11 mouse cellular contexts compared by ENCODE assay signal in the genomic region with DNA sequence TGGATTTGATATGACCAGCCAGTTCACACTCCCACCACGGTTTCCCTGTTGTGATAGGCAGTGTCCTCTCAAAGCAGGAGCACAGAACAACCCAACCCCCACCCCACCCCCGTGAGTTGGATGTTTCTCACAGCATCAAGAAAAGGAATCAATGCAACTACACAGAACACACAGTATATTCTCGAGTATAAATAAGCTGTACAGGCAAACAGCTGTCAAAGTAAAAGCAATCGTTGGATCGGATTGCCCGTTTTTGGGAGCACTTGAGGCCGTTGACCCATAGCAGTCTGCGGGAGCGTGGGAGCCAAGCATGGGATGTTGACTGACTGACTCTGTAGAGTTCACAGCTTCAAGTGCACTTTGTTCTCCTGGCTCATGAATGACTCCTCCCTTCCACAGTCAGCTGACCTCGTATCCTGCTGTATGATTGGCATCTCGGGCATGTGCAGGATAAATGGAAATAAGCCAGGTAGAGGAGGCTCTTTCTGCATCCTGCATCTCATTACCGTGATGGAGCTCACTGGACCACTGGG. TPM values are rescaled to one million over a fixed set of nuclear protein-coding genes. Genes with fewer than 3 reads are reported as not detected.
DNase-seq lines count a peak whose midpoint lies in the region; TF ChIP-seq lines count a peak whose summit lies in the region.
"Had no signal": no experiment of that assay in that cellular context is flagged by ENCODE, and none has a peak within 500 bp of the region (broad histone marks: within the 10 kb centered on the region; RNA-seq: fewer than 3 reads in every experiment).

No protein-coding gene starts in this region.

- peak; percentile 29 for DNase-seq in gastrocnemius, adult 2 months
- no peak for DNase-seq in gastrocnemius, adult 8-10 months (ENCODE audit: low spot score in 2 of 2)
- peak; percentile 69 for DNase-seq in kidney, adult 18-20 months
- DNase-seq in liver, adult 2 months (ENCODE audit: extremely low read depth, low read depth, low spot score): peak; percentile 99
- peak; percentile 34 for DNase-seq in lung, postnatal 14 days
- no peak for DNase-seq in left cerebral cortex, adult 2 months (ENCODE audit: extremely low spot score in 1 of 2, low spot score in 2 of 2)
- no peak for DNase-seq in cerebellum, postnatal 36 days
- no peak for DNase-seq in gastrocnemius, postnatal 4 days (ENCODE audit: low spot score in 2 of 2)
- DNase-seq: right cerebral cortex, postnatal 14 days had no signal

- no peak overlapping the region for H3K4me3 ChIP-seq in gastrocnemius, adult 2 months
- H3K4me3 ChIP-seq in liver, adult 2 months (ENCODE audit: insufficient read depth, low read depth, low read length): no peak overlapping the region
- H3K4me3 ChIP-seq in left cerebral cortex, adult 2 months: no peak overlapping the region
- H3K4me3 ChIP-seq: erythroblast, embryonic 14.5 days; midbrain, embryonic 12.5 days had no signal

- H3K79me2 ChIP-seq in liver, adult 2 months (ENCODE audit: control insufficient read depth, insufficient read depth, low read length): no peaks in the 10 kb centered on the region

- peak overlapping the region; percentile 39 for H3K27ac ChIP-seq in gastrocnemius, adult 2 months
- no peak overlapping the region for H3K27ac ChIP-seq in liver, adult 2 months (replicated peaks; ENCODE audit: insufficient read depth, low read depth, low read length)
- H3K27ac ChIP-seq in left cerebral cortex, adult 2 months: no peak overlapping the region

- no peak overlapping the region for H3K9ac ChIP-seq in liver, adult 2 months (ENCODE audit: low read depth, low read length)
- H3K9ac ChIP-seq: midbrain, embryonic 12.5 days had no signal

- H3K4me1 ChIP-seq in liver, adult 2 months (ENCODE audit: control insufficient read depth, insufficient read depth, low read length): peaks cover 4% of the 10 kb centered on the region

- TF ChIP-seq POLR2A in liver, adult 2 months (IDR thresholded peaks at IDR 0.05; ENCODE audit: extremely low read depth, insufficient read depth, low read length): no peak

- H3K27me3 ChIP-seq in liver, adult 2 months (ENCODE audit: control insufficient read depth, insufficient read depth, low read length): no peaks in the 10 kb centered on the region
- H3K27me3 ChIP-seq: midbrain, embryonic 12.5 days had no signal

- 18% methylated on average over 12 of the region's 12 CpGs for WGBS in liver, adult 2 months

- intact Hi-C loops in gastrocnemius, adult 2 months (cut with DNase I): no loop called here
- intact Hi-C loops in left cerebral cortex, adult 2 months (cut with DNase I): no loop called here

- TF ChIP-seq CTCF in gastrocnemius, adult 2 months (IDR thresholded peaks at IDR 0.05): no peak
- no peak for TF ChIP-seq CTCF in liver, adult 2 months (IDR thresholded peaks at IDR 0.05; ENCODE audit: low read depth, low read length)
- no peak for TF ChIP-seq CTCF in left cerebral cortex, adult 2 months (IDR thresholded peaks at IDR 0.05)

- H3K36me3 ChIP-seq in liver, adult 2 months (ENCODE audit: control insufficient read depth, insufficient read depth, low read length): no peaks in the 10 kb centered on the region

RNA-seq across cellular contexts. Expression of gene Cpsf4l, which starts 11.7 kb away (rescaled TPM):
- not detected for total RNA-seq in gastrocnemius, adult 2 months (2021)
- total RNA-seq in gastrocnemius, adult 8-10 months (2022): not detected
- total RNA-seq in liver, adult 2 months (2014; rRNA removed): 6.0 and 9.9 TPM in 2 replicates
- polyA plus RNA-seq in liver, adult 2 months (2012; rRNA removed): 2.9 and 3.0 TPM in 2 replicates
- total RNA-seq in left cerebral cortex, adult 2 months (2021): not detected
- not detected for total RNA-seq in gastrocnemius, postnatal 4 days (2021)
- polyA plus RNA-seq: erythroblast, embryonic 14.5 days had no signal

RNA-seq across cellular contexts. Expression of gene D11Wsu47e, which starts 13.9 kb away (rescaled TPM):
- total RNA-seq in gastrocnemius, adult 2 months (2021): 1 to 10 TPM; 4.5 to 6.3 TPM
- 1 to 10 TPM; 3.3 to 5.0 (median 4.4) TPM for total RNA-seq in gastrocnemius, adult 8-10 months (2022)
- 4.1 and 5.0 TPM in 2 replicates for total RNA-seq in liver, adult 2 months (2014; rRNA removed)
- 3.3 and 4.5 TPM in 2 replicates for polyA plus RNA-seq in liver, adult 2 months (2012; rRNA removed)
- 10 to 100 TPM; 13.2 to 14.5 TPM for total RNA-seq in left cerebral cortex, adult 2 months (2021)
- total RNA-seq in gastrocnemius, postnatal 4 days (2021): 10 to 100 TPM; 11.3 to 16.7 TPM

RNA-seq across cellular contexts. Expression of gene Fam104a, which starts 14.1 kb away (rescaled TPM):
- 10 to 100 TPM; 29.0 to 33.0 TPM for total RNA-seq in gastrocnemius, adult 2 months (2021)
- total RNA-seq in gastrocnemius, adult 8-10 months (2022): 10 to 100 TPM; 30.8 to 41.7 (median 36.1) TPM
- 4.5 and 5.6 TPM in 2 replicates for total RNA-seq in liver, adult 2 months (2014; rRNA removed)
- 15.2 and 16.4 TPM in 2 replicates for polyA plus RNA-seq in liver, adult 2 months (2012; rRNA removed)
- 10 to 100 TPM; 31.2 to 31.4 TPM for total RNA-seq in left cerebral cortex, adult 2 months (2021)
- 10 to 100 TPM; 29.4 to 31.3 TPM for total RNA-seq in gastrocnemius, postnatal 4 days (2021)

RNA-seq across cellular contexts. Expression of gene Slc39a11, which starts 48.2 kb away (rescaled TPM):
- 1 to 10 TPM; 1.8 to 3.0 TPM for total RNA-seq in gastrocnemius, adult 2 months (2021)
- total RNA-seq in gastrocnemius, adult 8-10 months (2022): 1 to 10 TPM; 2.1 to 2.6 (median 2.2) TPM
- total RNA-seq in liver, adult 2 months (2014; rRNA removed): 18.8 and 21.5 TPM in 2 replicates
- polyA plus RNA-seq in liver, adult 2 months (2012; rRNA removed): 22.8 and 27.2 TPM in 2 replicates
- 10 to 100 TPM; 12.4 to 13.3 TPM for total RNA-seq in left cerebral cortex, adult 2 months (2021)
- total RNA-seq in gastrocnemius, postnatal 4 days (2021): 1 to 10 TPM; 8.2 to 8.9 TPM

RNA-seq across cellular contexts. Expression of gene Cog1, which starts 49.1 kb away (rescaled TPM):
- 10 to 100 TPM; 18.5 to 19.1 TPM for total RNA-seq in gastrocnemius, adult 2 months (2021)
- 10 to 100 TPM; 18.4 to 24.6 (median 20.6) TPM for total RNA-seq in gastrocnemius, adult 8-10 months (2022)
- total RNA-seq in liver, adult 2 months (2014; rRNA removed): 6.0 and 8.3 TPM in 2 replicates
- polyA plus RNA-seq in liver, adult 2 months (2012; rRNA removed): 14.6 and 17.7 TPM in 2 replicates
- 10 to 100 TPM; 50.3 to 52.3 TPM for total RNA-seq in left cerebral cortex, adult 2 months (2021)
- total RNA-seq in gastrocnemius, postnatal 4 days (2021): 10 to 100 TPM; 23.0 to 26.6 TPM

Comparison
In these comparisons a context has a peak if more than half of its experiments do, and no peak if none do; other contexts are left out.
1. DNase-seq: peak in gastrocnemius, adult 2 months (single experiment), kidney, adult 18-20 months (single experiment), liver, adult 2 months (single experiment) and lung, postnatal 14 days (single experiment); none in gastrocnemius, adult 8-10 months (0 of 2), left cerebral cortex, adult 2 months (0 of 2), cerebellum, postnatal 36 days (0 of 2) and gastrocnemius, postnatal 4 days (0 of 2).